Comparison of ENCODE assay signal across 8 mouse cellular contexts in genomic region chr7:65861591-65862472, GRCm38 (mm10). TPM values are rescaled to one million over a fixed set of nuclear protein-coding genes. Genes with fewer than 3 reads are reported as not detected.
DNase-seq lines count a peak whose midpoint lies in the region; ATAC-seq lines count a peak whose summit lies in the region.

TSS of gene Pcsk6 (plus strand) at chr7:65861734.

- WGBS in intestine, embryonic 14.5 days, result under 1% methylated on average over 87 of the region's 111 CpGs
- WGBS in limb, embryonic 11.5 days, result under 1% methylated on average over 45 of the region's 111 CpGs
- under 1% methylated on average over 85 of the region's 111 CpGs for WGBS in midbrain, embryonic 14.5 days

- ATAC-seq in intestine, embryonic 14.5 days (replicated peaks; ENCODE audit: low FRiP score, low TSS enrichment, low read depth), result peak; percentile 70
- ATAC-seq in limb, embryonic 11.5 days (ENCODE audit: insufficient number of reproducible peaks, low FRiP score, low TSS enrichment, low read depth), result peak; percentile 38; the same call in 1 of the 2 replicates
- peak; percentile 72 for ATAC-seq in midbrain, embryonic 14.5 days (ENCODE audit: low FRiP score, low TSS enrichment)
- no peak for ATAC-seq in inflammation-experienced regulatory T-cells, adult 6 months

- no peak within 1 kb of the TSS for H3K27ac ChIP-seq in intestine, embryonic 14.5 days (ENCODE audit: low read depth)
- H3K27ac ChIP-seq in limb, embryonic 11.5 days (replicated peaks; ENCODE audit: low read depth, low read length), result no peak within 1 kb of the TSS
- H3K27ac ChIP-seq in midbrain, embryonic 14.5 days (replicated peaks; ENCODE audit: low read depth, low read length), result no peak within 1 kb of the TSS

- H3K9ac ChIP-seq in intestine, embryonic 14.5 days (ENCODE audit: low read length), result peak within 1 kb of the TSS; percentile 47
- H3K9ac ChIP-seq in limb, embryonic 11.5 days (ENCODE audit: low read length), result peak within 1 kb of the TSS; percentile 64
- peak within 1 kb of the TSS; percentile 56 for H3K9ac ChIP-seq in midbrain, embryonic 14.5 days (replicated peaks; ENCODE audit: low read length)

- no peaks in the 10 kb centered on the region; the same call in 1 of the 2 replicates for H3K4me1 ChIP-seq in intestine, embryonic 14.5 days (replicated peaks; ENCODE audit: control insufficient read depth, insufficient read depth, low read length)
- H3K4me1 ChIP-seq in limb, embryonic 11.5 days (ENCODE audit: control insufficient read depth, insufficient read depth, low read length), result peaks cover 6% of the 10 kb centered on the region
- H3K4me1 ChIP-seq in midbrain, embryonic 14.5 days (ENCODE audit: control insufficient read depth, insufficient read depth, low read length), result peaks cover 6% of the 10 kb centered on the region; the same call in 1 of the 2 replicates

- DNase-seq in frontal cortex, adult 2 months (ENCODE audit: extremely low spot score in 1 of 2, low spot score in 1 of 2), result no peak
- DNase-seq in frontal cortex, postnatal 14 days (ENCODE audit: low spot score in 2 of 2), result no peak
- DNase-seq in embryo, embryonic 10 days (ENCODE audit: low spot score), result peak; percentile 74
- DNase-seq in gastrocnemius, postnatal 4 days (ENCODE audit: low spot score in 2 of 2), result peak in 1 of 2 experiments; percentile 53
- peak; percentile 76 for DNase-seq in intestine, embryonic 14.5 days (ENCODE audit: low spot score)
- DNase-seq in limb, embryonic 11.5 days (ENCODE audit: low spot score), result peak; percentile 68
- DNase-seq in midbrain, embryonic 14.5 days, result peak; percentile 80

- no peaks in the 10 kb centered on the region for H3K36me3 ChIP-seq in intestine, embryonic 14.5 days (ENCODE audit: control insufficient read depth, insufficient read depth, low read length)
- no peaks in the 10 kb centered on the region for H3K36me3 ChIP-seq in limb, embryonic 11.5 days (ENCODE audit: control insufficient read depth, insufficient read depth, low read length)
- no peaks in the 10 kb centered on the region for H3K36me3 ChIP-seq in midbrain, embryonic 14.5 days (ENCODE audit: control insufficient read depth, insufficient read depth, low read length)

- peaks cover 47% of the 10 kb centered on the region for H3K27me3 ChIP-seq in intestine, embryonic 14.5 days (replicated peaks; ENCODE audit: control insufficient read depth, insufficient read depth, low read length)
- peaks cover 24% of the 10 kb centered on the region for H3K27me3 ChIP-seq in limb, embryonic 11.5 days (ENCODE audit: control insufficient read depth, insufficient read depth, low read length)
- peaks cover 26% of the 10 kb centered on the region for H3K27me3 ChIP-seq in midbrain, embryonic 14.5 days (ENCODE audit: control insufficient read depth, insufficient read depth, low read length)

- H3K4me2 ChIP-seq in intestine, embryonic 14.5 days (ENCODE audit: low read length), result peak within 1 kb of the TSS; percentile 93
- H3K4me2 ChIP-seq in limb, embryonic 11.5 days (ENCODE audit: low read depth, severe bottlenecking), result peak within 1 kb of the TSS; percentile 94
- H3K4me2 ChIP-seq in midbrain, embryonic 14.5 days (ENCODE audit: low read length), result peak within 1 kb of the TSS; percentile 97

- peak within 1 kb of the TSS; percentile 54 for H3K4me3 ChIP-seq in intestine, embryonic 14.5 days (ENCODE audit: low read depth, low read length)
- peak within 1 kb of the TSS; percentile 48 for H3K4me3 ChIP-seq in limb, embryonic 11.5 days (ENCODE audit: low read depth, low read length)
- peak within 1 kb of the TSS; percentile 55 for H3K4me3 ChIP-seq in midbrain, embryonic 14.5 days (replicated peaks; ENCODE audit: low read depth, low read length)

- H3K9me3 ChIP-seq in intestine, embryonic 14.5 days (ENCODE audit: control insufficient read depth, low read length), result no peaks in the 10 kb centered on the region
- H3K9me3 ChIP-seq in limb, embryonic 11.5 days (ENCODE audit: control insufficient read depth, low read length), result no peaks in the 10 kb centered on the region
- H3K9me3 ChIP-seq in midbrain, embryonic 14.5 days (ENCODE audit: control insufficient read depth, low read length), result no peaks in the 10 kb centered on the region

RNA-seq across cellular contexts. Expression of gene Pcsk6, which starts in this region (rescaled TPM):
- polyA plus RNA-seq in frontal cortex, adult 2 months (2012; rRNA removed), result 13.7 and 16.8 TPM in 2 replicates
- 10 to 100 TPM; 45.4 to 64.7 TPM for total RNA-seq in gastrocnemius, postnatal 4 days (2021)
- polyA plus RNA-seq in intestine, embryonic 14.5 days (2014; fragmentation: Nextera tagmentation; extraction: Ambion mirVana), result 3.4 and 3.5 TPM in 2 replicates
- 5.3 and 6.4 TPM in 2 replicates for polyA plus RNA-seq in limb, embryonic 11.5 days (2014; fragmentation: Nextera tagmentation; extraction: Ambion mirVana)
- polyA plus RNA-seq in midbrain, embryonic 14.5 days (2014; fragmentation: Nextera tagmentation; extraction: Ambion mirVana), result 0.92 and 1.3 TPM in 2 replicates
- polyA plus RNA-seq in inflammation-experienced regulatory T-cells, adult 6 months (2017; shearing (Covaris generic)), result not detected

Comparison
In these comparisons a context has a peak if more than half of its experiments do, and no peak if none do; other contexts are left out.
1. DNase-seq: peak in embryo, embryonic 10 days (single experiment), intestine, embryonic 14.5 days (single experiment), limb, embryonic 11.5 days (single experiment) and midbrain, embryonic 14.5 days (single experiment); none in frontal cortex, adult 2 months (0 of 2) and frontal cortex, postnatal 14 days (0 of 2).
2. Peak in every context shown above with its lines, with median percentiles within 50 percentile points of each other: H3K4me2 ChIP-seq, H3K4me3 ChIP-seq and H3K9ac ChIP-seq.